Mouse (Mus musculus) liver (tissue): ENCODE results near the gene Nlrx1.
A peak's percentile ranks its signal among the peaks of the same experiment; 100 is the strongest.
"Not testable (repeated sequence)": the region's sequence is repeated elsewhere in the genome, so short reads cannot be mapped to it uniquely, and the experiment has no call there.

Source experiments
- DNase-seq: peaks from one replicate; pipeline ENCODE4 v3.0.0-alpha.2; 2020; ENCODE audit warnings: mixed read lengths

Gene Nlrx1

GRCm38 (mm10) chr9:44268432-44268831, at the start of gene Nlrx1:
Gene Nlrx1 (minus strand): TSS chr9:44268599.
- DNase-seq = peak; percentile 51

GRCm38 (mm10) chr9:44317452-44317851, 49.1 kb upstream of the Nlrx1 start:
- no peak for DNase-seq

GRCm38 (mm10) chr9:44314910-44315309, 46.5 kb upstream of the Nlrx1 start:
- DNase-seq = no peak

GRCm38 (mm10) chr9:44314257-44314547, 45.8 kb upstream of the Nlrx1 start:
- no peak for DNase-seq

- no peak for DNase-seq
Measured at GRCm38 (mm10) chr9:44313476-44314256, 45.3 kb upstream of the Nlrx1 start.

- no peak for DNase-seq
Measured at GRCm38 (mm10) chr9:44311136-44312134, 43.0 kb upstream of the Nlrx1 start.

GRCm38 (mm10) chr9:44310750-44311135, 42.3 kb upstream of the Nlrx1 start:
- no peak for DNase-seq

GRCm38 (mm10) chr9:44309756-44310155, 41.4 kb upstream of the Nlrx1 start:
- no peak for DNase-seq

GRCm38 (mm10) chr9:44307248-44307647, 38.8 kb upstream of the Nlrx1 start:
- DNase-seq = no peak

GRCm38 (mm10) chr9:44306532-44306931, 38.1 kb upstream of the Nlrx1 start:
- DNase-seq = no peak

GRCm38 (mm10) chr9:44305466-44306079, 37.2 kb upstream of the Nlrx1 start, which contains the start of gene Hinfp:
Gene Hinfp (minus strand): TSS chr9:44305671.
- DNase-seq = peak; percentile 99

- DNase-seq = not testable (repeated sequence)
Measured at GRCm38 (mm10) chr9:44300001-44300400, 31.6 kb upstream of the Nlrx1 start.

- peak; percentile 78 for DNase-seq
Measured at GRCm38 (mm10) chr9:44292490-44292889, 24.1 kb upstream of the Nlrx1 start.

- DNase-seq = peak; percentile 57
Measured at GRCm38 (mm10) chr9:44288959-44289291, 20.5 kb upstream of the Nlrx1 start.

- DNase-seq = peak; percentile 88
Measured at GRCm38 (mm10) chr9:44288076-44288958, 19.9 kb upstream of the Nlrx1 start, which contains the start of gene Abcg4. Gene Abcg4 (minus strand): TSS chr9:44288615.

GRCm38 (mm10) chr9:44287401-44288075, 19.1 kb upstream of the Nlrx1 start:
- DNase-seq = peak; percentile 73

GRCm38 (mm10) chr9:44287003-44287400, 18.6 kb upstream of the Nlrx1 start:
- DNase-seq = peak; percentile 68

- DNase-seq = peak; percentile 83
Measured at GRCm38 (mm10) chr9:44286256-44286850, 18.0 kb upstream of the Nlrx1 start.

GRCm38 (mm10) chr9:44283183-44283582, 14.8 kb upstream of the Nlrx1 start:
- DNase-seq = no peak

GRCm38 (mm10) chr9:44269973-44270372, 1.6 kb upstream of the Nlrx1 start:
- no peak for DNase-seq

- DNase-seq = peak; percentile 64
Measured at GRCm38 (mm10) chr9:44269077-44269476, 678 bp upstream of the Nlrx1 start.
